Mouse (Mus musculus): Measurements from ENCODE around the gene Slc8a3. TPM values are rescaled to one million over a fixed set of nuclear protein-coding genes. Genes with fewer than 3 reads are reported as not detected.

Slc8a3 gene
- polyA plus RNA-seq, 1 experiment from 2014 or later = 0.58 TPM

DNA sequence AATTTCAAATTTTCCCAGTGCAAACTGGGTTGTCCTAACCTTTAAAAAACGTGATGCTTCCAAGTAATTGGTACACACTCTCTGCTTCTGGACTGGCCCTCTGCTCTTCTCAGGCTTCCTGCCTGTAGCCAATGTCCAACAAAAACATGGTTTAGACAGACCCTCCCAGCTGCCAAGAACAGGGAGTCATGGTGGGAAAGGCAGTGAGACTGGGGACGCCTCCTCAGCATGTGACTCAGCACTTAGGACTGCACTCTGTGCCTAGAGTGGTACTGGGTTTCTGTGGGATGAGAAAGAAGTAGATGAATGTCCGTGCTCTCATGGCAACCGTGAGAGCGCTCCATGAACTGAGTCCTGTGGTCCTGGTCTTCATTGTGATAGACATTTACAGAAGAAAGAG is 182.1 kb downstream of the Slc8a3 start:
- Histone ChIP-seq H3K9ac (replicated peaks; ENCODE audit: low read length) (no peak overlapping the region), H3K27me3 (ENCODE audit: control insufficient read depth, insufficient read depth, low read length) (no peaks in the 10 kb centered on the region), H3K36me3 (replicated peaks; ENCODE audit: control insufficient read depth, insufficient read depth, low read depth, low read length) (no peaks in the 10 kb centered on the region), H3K4me1 (ENCODE audit: control insufficient read depth, insufficient read depth, low read length) (no peaks in the 10 kb centered on the region), H3K4me3 (ENCODE audit: low read depth, low read length) (no peak overlapping the region), H3K9me3 (replicated peaks; ENCODE audit: control insufficient read depth, low read length) (no peaks in the 10 kb centered on the region), H3K27ac (replicated peaks; ENCODE audit: low read depth, low read length) (no peak overlapping the region), H3K4me2 (ENCODE audit: low read depth, low read length) (no peak overlapping the region)
- DNase-seq (ENCODE audit: low spot score) = no peak
- ATAC-seq (replicated peaks; ENCODE audit: insufficient number of reproducible peaks, low FRiP score, low TSS enrichment, low read depth) = no peak
- WGBS = 82% methylated on average over 5 of the region's 5 CpGs

DNA sequence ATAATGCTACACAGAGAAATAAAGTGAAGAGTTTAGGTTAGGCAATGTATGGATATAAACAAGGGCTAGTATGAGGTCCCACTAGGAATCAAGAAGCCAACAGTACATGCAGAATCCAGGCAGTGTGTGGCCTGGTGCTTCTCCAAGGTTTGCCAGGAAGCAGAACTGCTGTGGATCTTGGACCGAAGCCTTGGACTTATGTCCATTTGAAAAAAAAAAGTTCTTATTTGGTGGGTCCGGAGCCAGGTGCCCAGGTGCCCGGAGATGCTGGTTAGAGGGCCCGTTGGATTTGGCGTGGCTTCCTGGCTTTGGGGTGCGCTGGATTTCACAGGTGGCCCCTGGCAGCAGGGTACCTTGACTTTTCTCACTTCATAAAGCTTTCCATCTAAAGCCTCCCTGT is 185.0 kb downstream of the Slc8a3 start:
- ATAC-seq (replicated peaks; ENCODE audit: insufficient number of reproducible peaks, low FRiP score, low TSS enrichment, low read depth) = no peak

More for the DNA sequence above, 185.0 kb downstream of the Slc8a3 start:
- Histone ChIP-seq H3K4me1 (ENCODE audit: control insufficient read depth, insufficient read depth, low read length) (no peaks in the 10 kb centered on the region), H3K4me3 (ENCODE audit: low read depth, low read length) (no peak overlapping the region), H3K9me3 (replicated peaks; ENCODE audit: control insufficient read depth, low read length) (no peaks in the 10 kb centered on the region), H3K9ac (replicated peaks; ENCODE audit: low read length) (no peak overlapping the region), H3K4me2 (ENCODE audit: low read depth, low read length) (no peak overlapping the region), H3K27ac (replicated peaks; ENCODE audit: low read depth, low read length) (no peak overlapping the region), H3K36me3 (replicated peaks; ENCODE audit: control insufficient read depth, insufficient read depth, low read depth, low read length) (no peaks in the 10 kb centered on the region), H3K27me3 (ENCODE audit: control insufficient read depth, insufficient read depth, low read length) (no peaks in the 10 kb centered on the region)
- 94% methylated on average over 6 of the region's 6 CpGs for WGBS
- no peak for DNase-seq (ENCODE audit: low spot score)

Small RNAs within 50 kb of the gene (microRNA-seq; reads per million reads assigned to microRNA genes)
- gene Mir3067 (ENCODE audit: borderline number of aligned reads) = 16.5 reads per million, percentile 18 among the genes with 10 or more reads in this experiment

Other genes with a start within 250 kb of the Slc8a3 start
- 0.24 and 0.26 TPM in 2 replicates for gene Gm4787, start 46.3 kb upstream of the Slc8a3 start, polyA plus RNA-seq (2014; fragmentation: Nextera tagmentation; extraction: Ambion mirVana)
- gene Adam4, start 88.8 kb upstream of the Slc8a3 start, polyA plus RNA-seq (2014; fragmentation: Nextera tagmentation; extraction: Ambion mirVana) = 0.27 and 0.61 TPM in 2 replicates
- 120 and 133 TPM in 2 replicates for gene Cox16, start 151.9 kb upstream of the Slc8a3 start, polyA plus RNA-seq (2014; fragmentation: Nextera tagmentation; extraction: Ambion mirVana)
- gene Gm20498, start 199.7 kb upstream of the Slc8a3 start, polyA plus RNA-seq (2014; fragmentation: Nextera tagmentation; extraction: Ambion mirVana) = 29.6 and 31.5 TPM in 2 replicates
- 30.9 and 36.4 TPM in 2 replicates for gene Synj2bp, start 199.7 kb upstream of the Slc8a3 start, polyA plus RNA-seq (2014; fragmentation: Nextera tagmentation; extraction: Ambion mirVana)
- gene Adam21, start 235.3 kb upstream of the Slc8a3 start, polyA plus RNA-seq (2014; fragmentation: Nextera tagmentation; extraction: Ambion mirVana) = 0.14 and 0.32 TPM in 2 replicates

All from embryonic facial prominence, embryonic 11.5 days (tissue).